Mouse (Mus musculus) forebrain, embryonic 14.5 days (tissue): ENCODE data around the gene Skap2. TPM values are rescaled to one million over a fixed set of nuclear protein-coding genes. Genes with fewer than 3 reads are reported as not detected.

ENCODE experiments used
- ATAC-seq: fragments of 200-750 bp; cut with Nextera tagmentation; 2 replicates; pipeline ENCODE4 v1.8.0; 2017; ENCODE audit warnings: mild to moderate bottlenecking, moderate library complexity
- DNase-seq: peaks from one replicate; pipeline ENCODE4 v3.0.0-alpha.2; 2015; ENCODE audit warnings: low spot score
- H3K27ac ChIP-seq: fragments of 300-500 bp; sonication (generic); 2 replicates; pipeline ENCODE4 v1.5.1; 2014; ENCODE audit warnings: low read depth, mild to moderate bottlenecking, control low read depth, low read length, moderate library complexity
- H3K27me3 ChIP-seq: fragments of 300-500 bp; sonication (generic); replicated peaks from 2 replicates; pipeline ENCODE4 v1.6.1; 2014; ENCODE audit warnings: low read length, control low read depth, mixed read lengths; ENCODE audit not compliant: control insufficient read depth, insufficient read depth
- H3K36me3 ChIP-seq: fragments of 300-500 bp; sonication (generic); 2 replicates; pipeline ENCODE4 v1.6.1; 2014; ENCODE audit warnings: low read length, control low read depth; ENCODE audit not compliant: control insufficient read depth, insufficient read depth
- H3K4me1 ChIP-seq: fragments of 300-500 bp; sonication (generic); 2 replicates; pipeline ENCODE4 v1.6.1; 2014; ENCODE audit warnings: antibody characterized with exemption, low read length, control low read depth; ENCODE audit not compliant: control insufficient read depth, insufficient read depth
- H3K4me2 ChIP-seq: fragments of 300-500 bp; sonication (generic); 2 replicates; pipeline ENCODE4 v1.6.1; 2014; ENCODE audit warnings: mild to moderate bottlenecking, control low read depth, low read length
- H3K4me3 ChIP-seq: fragments of 300-500 bp; sonication (generic); 2 replicates; pipeline ENCODE4 v1.5.1; 2014; ENCODE audit warnings: low read depth, low read length, control low read depth
- H3K9ac ChIP-seq: fragments of 300-500 bp; sonication (generic); 2 replicates; pipeline ENCODE4 v1.6.1; 2014; ENCODE audit warnings: mild to moderate bottlenecking, low read length, control low read depth, moderate library complexity
- H3K9me3 ChIP-seq: fragments of 300-500 bp; sonication (generic); replicated peaks from 2 replicates; pipeline ENCODE4 v1.6.1; 2016; ENCODE audit warnings: low read length, control low read depth, mixed read lengths; ENCODE audit not compliant: control insufficient read depth
- WGBS: fragments of 180-500 bp; shearing (Covaris S2); extraction: QIAGEN DNeasy Blood & Tissue Kit; methylation state at CpG from one replicate; pipeline ENCODE4 v1.1.7; 2014; 5-methylcytosine and 5-hydroxymethylcytosine counted together
- polyA plus RNA-seq: library from polyadenylated mRNA; unstranded; fragments of >200 nt; fragmentation: Nextera tagmentation; extraction: Ambion mirVana; gene quantifications from 2 replicates; pipeline ENCODE4 v1.2.1, GENCODE M21; 2014

Gene Skap2
- polyA plus RNA-seq, 1 experiment from 2014 or later = 5.7 TPM

- DNase-seq = no peak
- H3K36me3 ChIP-seq = no peaks in the 10 kb centered on the region
- 88% methylated on average over 7 of the region's 7 CpGs for WGBS
- H3K27ac ChIP-seq = no peak overlapping the region
- H3K9me3 ChIP-seq = no peaks in the 10 kb centered on the region
- 0 out of 2 replicates have a peak, but pooled peaks cover 2% of the 10 kb centered on the region for H3K4me1 ChIP-seq
- no peak for ATAC-seq
- no peak overlapping the region for H3K9ac ChIP-seq
- H3K4me2 ChIP-seq = no peak overlapping the region
- no peaks in the 10 kb centered on the region for H3K27me3 ChIP-seq
- H3K4me3 ChIP-seq = no peak overlapping the region
These were observed 15.8 kb upstream of the Skap2 start for GRCm38 (mm10) chr6:52028131-52028530.

- ATAC-seq = no peak
- no peaks in the 10 kb centered on the region for H3K9me3 ChIP-seq
- WGBS = 83% methylated on average over 4 of the region's 4 CpGs
These were observed 14.8 kb upstream of the Skap2 start for GRCm38 (mm10) chr6:52027181-52027580.

GRCm38 (mm10) chr6:52026281-52026680, 13.9 kb upstream of the Skap2 start:
- 85% methylated on average over 11 of the region's 11 CpGs for WGBS
- H3K4me3 ChIP-seq = no peak overlapping the region
- no peak overlapping the region for H3K9ac ChIP-seq
- no peak for ATAC-seq
- DNase-seq = no peak
- no peaks in the 10 kb centered on the region for H3K4me1 ChIP-seq
- H3K27me3 ChIP-seq = no peaks in the 10 kb centered on the region
- H3K9me3 ChIP-seq = no peaks in the 10 kb centered on the region
- H3K4me2 ChIP-seq = no peak overlapping the region
- no peak overlapping the region for H3K27ac ChIP-seq
- H3K36me3 ChIP-seq = no peaks in the 10 kb centered on the region

More at GRCm38 (mm10) chr6:52027181-52027580, 14.8 kb upstream of the Skap2 start:
- DNase-seq = no peak
- H3K4me2 ChIP-seq = no peak overlapping the region
- no peak overlapping the region for H3K4me3 ChIP-seq
- no peaks in the 10 kb centered on the region for H3K36me3 ChIP-seq
- H3K27ac ChIP-seq = no peak overlapping the region
- no peaks in the 10 kb centered on the region for H3K27me3 ChIP-seq
- H3K4me1 ChIP-seq = 0 out of 2 replicates have a peak, but pooled peaks cover 2% of the 10 kb centered on the region
- H3K9ac ChIP-seq = no peak overlapping the region

DNA sequence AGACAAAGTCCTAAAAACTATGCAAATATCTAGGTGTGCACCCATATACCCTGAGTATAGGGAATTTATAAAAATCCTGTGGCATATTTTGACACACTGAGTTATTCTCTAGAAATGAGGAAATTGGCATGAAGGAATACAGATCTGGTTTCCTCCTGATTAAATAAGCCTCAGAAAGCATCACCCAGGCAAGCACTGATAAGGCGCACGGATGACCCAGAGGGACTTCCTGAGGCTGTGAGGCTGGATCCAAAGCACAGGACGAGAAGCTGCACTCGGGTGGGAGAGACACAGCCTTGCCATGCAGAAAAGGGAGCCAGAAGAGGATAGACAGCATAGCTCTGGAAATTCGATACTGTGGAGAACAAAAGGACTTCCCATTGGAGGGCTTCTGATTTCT, 12.4 kb upstream of the Skap2 start:
- WGBS = 64% methylated on average over 5 of the region's 5 CpGs
- no peaks in the 10 kb centered on the region for H3K27me3 ChIP-seq
- H3K36me3 ChIP-seq = no peaks in the 10 kb centered on the region
- H3K4me1 ChIP-seq = no peaks in the 10 kb centered on the region
- H3K4me2 ChIP-seq = no peak overlapping the region
- ATAC-seq = no peak
- no peak overlapping the region for H3K9ac ChIP-seq
- no peak for DNase-seq
- H3K27ac ChIP-seq = no peak overlapping the region
- no peak overlapping the region for H3K4me3 ChIP-seq
- no peaks in the 10 kb centered on the region for H3K9me3 ChIP-seq

DNA sequence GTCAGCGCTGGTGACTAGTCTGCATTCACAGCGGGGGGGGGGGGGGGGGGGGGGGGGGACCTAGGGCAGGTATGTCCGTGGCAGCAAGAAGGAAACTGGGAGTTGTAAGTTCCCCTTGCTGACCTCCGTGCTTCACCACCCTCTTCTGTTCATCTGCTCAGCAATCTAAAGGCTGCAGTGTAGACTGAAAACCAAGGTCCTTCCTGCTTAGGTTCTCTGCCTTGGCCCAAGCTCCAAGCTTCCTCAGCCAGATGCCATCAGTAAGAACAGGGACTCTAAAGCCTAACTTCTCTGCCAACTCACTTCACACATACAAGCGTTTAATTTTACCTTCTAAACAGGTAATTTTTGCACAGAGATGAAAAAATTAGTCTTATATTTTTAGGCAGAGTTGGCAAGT, 10.0 kb upstream of the Skap2 start:
- no peaks in the 10 kb centered on the region for H3K27me3 ChIP-seq
- H3K9me3 ChIP-seq = no peaks in the 10 kb centered on the region
- H3K27ac ChIP-seq = no peak overlapping the region
- ATAC-seq = no peak
- H3K36me3 ChIP-seq = no peaks in the 10 kb centered on the region
- WGBS = 53% methylated on average over 4 of the region's 5 CpGs
- DNase-seq = no peak
- no peak overlapping the region for H3K9ac ChIP-seq
- no peaks in the 10 kb centered on the region for H3K4me1 ChIP-seq
- H3K4me2 ChIP-seq = no peak overlapping the region
- no peak overlapping the region for H3K4me3 ChIP-seq

- no peak overlapping the region for H3K9ac ChIP-seq
- H3K4me2 ChIP-seq = no peak overlapping the region
- H3K4me1 ChIP-seq = no peaks in the 10 kb centered on the region
- no peak overlapping the region for H3K4me3 ChIP-seq
- 86% methylated on average over 5 of the region's 5 CpGs for WGBS
- DNase-seq (no peak), ATAC-seq (no peak)
- no peaks in the 10 kb centered on the region for H3K27me3 ChIP-seq
- H3K36me3 ChIP-seq = no peaks in the 10 kb centered on the region
- H3K27ac ChIP-seq = no peak overlapping the region
- no peaks in the 10 kb centered on the region for H3K9me3 ChIP-seq
These were observed 7.9 kb upstream of the Skap2 start for GRCm38 (mm10) chr6:52020276-52020675.

GRCm38 (mm10) chr6:52013245-52013945, 1.0 kb upstream of the Skap2 start:
- ATAC-seq = no peak
- H3K9me3 ChIP-seq = no peaks in the 10 kb centered on the region
- H3K36me3 ChIP-seq = no peaks in the 10 kb centered on the region
- peaks cover 40% of the 10 kb centered on the region for H3K27me3 ChIP-seq
- H3K4me3 ChIP-seq = peak overlapping the region; percentile 47
- H3K9ac ChIP-seq = peak overlapping the region; percentile 42; the same call in 1 of the 2 replicates
- DNase-seq = no peak
- peak overlapping the region; percentile 75 for H3K4me2 ChIP-seq
- no peak overlapping the region for H3K27ac ChIP-seq
- 18% methylated on average over 3 of the region's 3 CpGs for WGBS
- H3K4me1 ChIP-seq = 0 out of 2 replicates have a peak, but pooled peaks cover 3% of the 10 kb centered on the region

- H3K9me3 ChIP-seq = no peaks in the 10 kb centered on the region
- 0 out of 2 replicates have a peak, but pooled peaks cover 3% of the 10 kb centered on the region for H3K4me1 ChIP-seq
- H3K27me3 ChIP-seq = peaks cover 56% of the 10 kb centered on the region
- WGBS = 9% methylated on average over 26 of the region's 26 CpGs
- no peak overlapping the region for H3K27ac ChIP-seq
- peak overlapping the region; percentile 46; the same call in 1 of the 2 replicates for H3K9ac ChIP-seq
- no peaks in the 10 kb centered on the region for H3K36me3 ChIP-seq
- peak overlapping the region; percentile 47 for H3K4me3 ChIP-seq
- DNase-seq (no peak), ATAC-seq (no peak; the same call in 1 of the 2 replicates)
- peak overlapping the region; percentile 75 for H3K4me2 ChIP-seq
These were observed 565 bp downstream of the Skap2 start for GRCm38 (mm10) chr6:52011559-52012408.

- Histone ChIP-seq H3K36me3 (no peaks in the 10 kb centered on the region), H3K4me3 (no peak overlapping the region), H3K9me3 (no peaks in the 10 kb centered on the region), H3K9ac (no peak overlapping the region), H3K27ac (no peak overlapping the region), H3K4me1 (0 out of 2 replicates have a peak, but pooled peaks cover 3% of the 10 kb centered on the region), H3K27me3 (peaks cover 76% of the 10 kb centered on the region), H3K4me2 (no peak overlapping the region)
- WGBS = 56% methylated on average over 6 of the region's 6 CpGs
- DNase-seq = no peak
- no peak for ATAC-seq
These were observed 3.0 kb downstream of the Skap2 start for GRCm38 (mm10) chr6:52009385-52009784.
